Mouse (Mus musculus) midbrain, embryonic 14.5 days (tissue): Measurements from ENCODE around the gene Olfr718-ps1. TPM values are rescaled to one million over a fixed set of nuclear protein-coding genes. Genes with fewer than 3 reads are reported as not detected.
"Not testable (repeated sequence)": the region's sequence is repeated elsewhere in the genome, so short reads cannot be mapped to it uniquely, and the experiment has no call there.

ENCODE experiments used
- ATAC-seq: fragments of 200-750 bp; cut with Nextera tagmentation; 2 replicates; pipeline ENCODE4 v1.8.0; 2017; ENCODE audit warnings: moderate number of reproducible peaks, moderate library complexity; ENCODE audit not compliant: low FRiP score, low TSS enrichment
- DNase-seq: peaks from one replicate; pipeline ENCODE4 v3.0.0-alpha.2; 2015
- H3K27ac ChIP-seq: fragments of 300-500 bp; sonication (generic); replicated peaks from 2 replicates; pipeline ENCODE4 v1.5.1; 2014; ENCODE audit warnings: mild to moderate bottlenecking, low read depth, low read length, moderate library complexity
- H3K27me3 ChIP-seq: fragments of 300-500 bp; sonication (generic); 2 replicates; pipeline ENCODE4 v1.6.1; 2014; ENCODE audit warnings: low read length, control low read depth, mixed read lengths; ENCODE audit not compliant: control insufficient read depth, insufficient read depth
- H3K36me3 ChIP-seq: fragments of 300-500 bp; sonication (generic); 2 replicates; pipeline ENCODE4 v1.6.1; 2014; ENCODE audit warnings: low read length, control low read depth; ENCODE audit not compliant: control insufficient read depth, insufficient read depth
- H3K4me1 ChIP-seq: fragments of 300-500 bp; sonication (generic); 2 replicates; pipeline ENCODE4 v1.6.1; 2014; ENCODE audit warnings: mild to moderate bottlenecking, antibody characterized with exemption, low read length, control low read depth; ENCODE audit not compliant: control insufficient read depth, insufficient read depth
- H3K4me2 ChIP-seq: fragments of 300-500 bp; sonication (generic); 2 replicates; pipeline ENCODE4 v1.6.1; 2014; ENCODE audit warnings: mild to moderate bottlenecking, low read length, moderate library complexity
- H3K4me3 ChIP-seq: fragments of 300-500 bp; sonication (generic); replicated peaks from 2 replicates; pipeline ENCODE4 v1.5.1; 2014; ENCODE audit warnings: low read depth, low read length
- H3K9ac ChIP-seq: fragments of 300-500 bp; sonication (generic); replicated peaks from 2 replicates; pipeline ENCODE4 v1.6.1; 2014; ENCODE audit warnings: mild to moderate bottlenecking, low read length, moderate library complexity
- H3K9me3 ChIP-seq: fragments of 300-500 bp; sonication (generic); 2 replicates; pipeline ENCODE4 v1.6.1; 2016; ENCODE audit warnings: low read length, control low read depth, mixed read lengths; ENCODE audit not compliant: control insufficient read depth
- WGBS: fragments of 180-500 bp; shearing (Covaris S2); extraction: QIAGEN DNeasy Blood & Tissue Kit; methylation state at CpG from one replicate; pipeline ENCODE4 v1.1.7; 2014; 5-methylcytosine and 5-hydroxymethylcytosine counted together
- polyA plus RNA-seq: library from polyadenylated mRNA; unstranded; fragments of >200 nt; fragmentation: Nextera tagmentation; extraction: Ambion mirVana; gene quantifications from 2 replicates; pipeline ENCODE4 v1.2.1, GENCODE M21; 2014

Gene Olfr718-ps1
- polyA plus RNA-seq, 1 experiment from 2014 or later: not detected

- no peak overlapping the region for H3K4me2 ChIP-seq
- no peaks in the 10 kb centered on the region for H3K27me3 ChIP-seq
- no peaks in the 10 kb centered on the region for H3K9me3 ChIP-seq
- no peaks in the 10 kb centered on the region for H3K4me1 ChIP-seq
- DNase-seq (no peak), ATAC-seq (no peak)
- H3K9ac ChIP-seq: no peak overlapping the region
- no peaks in the 10 kb centered on the region for H3K36me3 ChIP-seq
- WGBS: 91% methylated on average over 7 of the region's 7 CpGs
- no peak overlapping the region for H3K27ac ChIP-seq
- no peak overlapping the region for H3K4me3 ChIP-seq
Observed at GRCm38 (mm10) chr5:143135042-143135441, 12.3 kb downstream of the Olfr718-ps1 start.

- H3K4me3 ChIP-seq, H3K4me1 ChIP-seq, ATAC-seq, H3K27ac ChIP-seq, H3K27me3 ChIP-seq, H3K9me3 ChIP-seq, H3K36me3 ChIP-seq, H3K9ac ChIP-seq, H3K4me2 ChIP-seq, DNase-seq: not testable (repeated sequence)
- 78% methylated on average over 3 of the region's 6 CpGs for WGBS
Observed at GRCm38 (mm10) chr5:143134216-143135010, 13.0 kb downstream of the Olfr718-ps1 start.

GRCm38 (mm10) chr5:143132935-143133514, 14.4 kb downstream of the Olfr718-ps1 start:
- Histone ChIP-seq H3K4me2 (no peak overlapping the region), H3K9me3 (peaks cover 8% of the 10 kb centered on the region; the same call in 1 of the 2 replicates), H3K4me3 (no peak overlapping the region), H3K9ac (no peak overlapping the region), H3K4me1 (no peaks in the 10 kb centered on the region), H3K27ac (no peak overlapping the region), H3K27me3 (no peaks in the 10 kb centered on the region), H3K36me3 (no peaks in the 10 kb centered on the region)
- no peak for DNase-seq
- no peak for ATAC-seq
- WGBS: 88% methylated on average over 13 of the region's 13 CpGs

DNA sequence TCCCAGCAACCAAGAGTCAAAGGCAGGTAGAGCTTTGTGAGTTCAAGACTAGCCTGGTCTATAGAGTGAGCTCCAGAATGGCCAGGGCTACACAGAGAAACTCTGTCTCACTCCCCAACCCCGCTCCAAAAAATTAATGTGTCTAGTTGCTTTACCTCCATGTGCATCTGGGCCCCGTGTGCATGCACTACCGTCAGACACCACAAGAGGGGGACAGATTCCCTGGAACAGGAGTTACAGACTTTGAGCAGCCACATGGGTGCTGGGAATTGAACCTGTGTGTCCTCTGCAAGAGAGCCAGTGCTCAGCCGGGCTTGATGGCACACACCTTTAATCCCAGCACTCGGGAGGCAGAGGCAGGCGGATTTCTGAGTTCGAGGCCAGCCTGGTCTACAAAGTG, 17.0 kb downstream of the Olfr718-ps1 start:
- H3K4me3 ChIP-seq: no peak overlapping the region
- DNase-seq: no peak
- ATAC-seq: no peak
- 95% methylated on average over 7 of the region's 7 CpGs for WGBS
- H3K27me3 ChIP-seq: no peaks in the 10 kb centered on the region
- peaks cover 2% of the 10 kb centered on the region; the same call in 1 of the 2 replicates for H3K4me1 ChIP-seq
- H3K9ac ChIP-seq: no peak overlapping the region
- H3K4me2 ChIP-seq: no peak overlapping the region
- peaks cover 8% of the 10 kb centered on the region; the same call in 1 of the 2 replicates for H3K9me3 ChIP-seq
- H3K36me3 ChIP-seq: no peaks in the 10 kb centered on the region
- H3K27ac ChIP-seq: no peak overlapping the region

GRCm38 (mm10) chr5:143129101-143129500, 18.3 kb downstream of the Olfr718-ps1 start:
- Histone ChIP-seq H3K9me3 (peaks cover 8% of the 10 kb centered on the region; the same call in 1 of the 2 replicates), H3K4me3 (no peak overlapping the region), H3K9ac (no peak overlapping the region), H3K27me3 (no peaks in the 10 kb centered on the region), H3K4me1 (peaks cover 8% of the 10 kb centered on the region), H3K4me2 (no peak overlapping the region), H3K36me3 (no peaks in the 10 kb centered on the region), H3K27ac (no peak overlapping the region)
- DNase-seq (no peak), ATAC-seq (no peak)
- WGBS: 90% methylated on average over 16 of the region's 16 CpGs

- ATAC-seq (no peak), DNase-seq (no peak)
- 86% methylated on average over 8 of the region's 8 CpGs for WGBS
- no peak overlapping the region for H3K9ac ChIP-seq
- peaks cover 8% of the 10 kb centered on the region for H3K4me1 ChIP-seq
- H3K4me3 ChIP-seq: no peak overlapping the region
- no peak overlapping the region for H3K4me2 ChIP-seq
- no peaks in the 10 kb centered on the region for H3K36me3 ChIP-seq
- H3K27ac ChIP-seq: no peak overlapping the region
- no peaks in the 10 kb centered on the region for H3K27me3 ChIP-seq
- H3K9me3 ChIP-seq: peaks cover 8% of the 10 kb centered on the region; the same call in 1 of the 2 replicates
Observed at GRCm38 (mm10) chr5:143127837-143128236, 19.5 kb downstream of the Olfr718-ps1 start.

- H3K36me3 ChIP-seq: no peaks in the 10 kb centered on the region
- H3K27me3 ChIP-seq: no peaks in the 10 kb centered on the region
- no peak for DNase-seq
- H3K4me2 ChIP-seq: no peak overlapping the region
- H3K9ac ChIP-seq: no peak overlapping the region
- 72% methylated on average over 4 of the region's 4 CpGs for WGBS
- H3K27ac ChIP-seq: 0 out of 2 replicates have a peak overlapping the region, but pooled peaks have one; percentile 37
- peaks cover 8% of the 10 kb centered on the region; the same call in 1 of the 2 replicates for H3K9me3 ChIP-seq
- peaks cover 8% of the 10 kb centered on the region for H3K4me1 ChIP-seq
- no peak for ATAC-seq
- no peak overlapping the region for H3K4me3 ChIP-seq
Observed at GRCm38 (mm10) chr5:143126908-143127307, 20.5 kb downstream of the Olfr718-ps1 start.

DNA sequence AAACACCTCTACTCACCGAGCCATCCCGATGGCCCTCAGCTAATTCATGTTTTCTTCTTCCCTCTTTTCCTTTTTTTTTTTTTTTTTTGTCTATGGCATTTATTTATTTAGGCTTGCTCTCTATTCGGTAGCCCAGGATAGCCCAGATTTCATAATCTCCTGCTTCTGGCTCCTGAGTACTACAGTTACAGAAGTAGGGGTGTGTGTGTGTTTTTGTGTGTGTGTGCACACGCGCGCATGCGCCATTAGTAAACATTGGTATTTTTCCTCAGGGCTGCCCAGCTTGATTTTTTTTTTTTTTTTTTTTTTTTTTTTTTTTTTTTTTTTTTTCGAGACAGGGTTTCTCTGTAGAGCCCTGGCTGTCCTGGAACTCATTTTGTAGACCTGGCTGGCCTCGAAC, 21.3 kb downstream of the Olfr718-ps1 start:
- Histone ChIP-seq H3K27me3 (no peaks in the 10 kb centered on the region), H3K4me1 (peaks cover 8% of the 10 kb centered on the region), H3K9ac (no peak overlapping the region), H3K9me3 (peaks cover 8% of the 10 kb centered on the region; the same call in 1 of the 2 replicates), H3K4me3 (no peak overlapping the region), H3K36me3 (no peaks in the 10 kb centered on the region), H3K27ac (peak overlapping the region; percentile 83), H3K4me2 (no peak overlapping the region; the same call in 1 of the 2 replicates)
- 82% methylated on average over 9 of the region's 9 CpGs for WGBS
- peak; percentile 3 for DNase-seq
- no peak for ATAC-seq
